Mouse (Mus musculus) spleen, adult 2 months (tissue): Measurements from ENCODE around the gene Baz1b. TPM values are rescaled to one million over a fixed set of nuclear protein-coding genes. Genes with fewer than 3 reads are reported as not detected.

ENCODE experiments used
- DNase-seq, 2 experiments: peaks; one replicate each; pipeline versions ENCODE4 v3.0.0 to v3.0.0-alpha.2; 2012 to 2021; ENCODE audit warnings: low spot score in 2 of 2, low read depth in 1 of 2
- H3K27ac ChIP-seq: fragments of 200-500 bp; 2 replicates; pipeline ENCODE4 v1.5.1; 2012; ENCODE audit warnings: low read length, inconsistent platforms; ENCODE audit not compliant: insufficient read depth
- H3K27me3 ChIP-seq: fragments of 200-500 bp; 2 replicates; pipeline ENCODE4 v1.6.1; 2012; ENCODE audit warnings: mild to moderate bottlenecking, moderate library complexity, low read length, inconsistent platforms; ENCODE audit not compliant: control insufficient read depth, insufficient read depth
- H3K36me3 ChIP-seq: fragments of 200-500 bp; 2 replicates; pipeline ENCODE4 v1.6.1; 2012; ENCODE audit warnings: mild to moderate bottlenecking, low read length, inconsistent platforms; ENCODE audit not compliant: control insufficient read depth, insufficient read depth
- H3K4me1 ChIP-seq: fragments of 200-500 bp; 2 replicates; pipeline ENCODE4 v1.6.1; 2011; ENCODE audit warnings: inconsistent platforms; ENCODE audit not compliant: control insufficient read depth, insufficient read depth, insufficient read length
- H3K4me3 ChIP-seq: fragments of 200-500 bp; 2 replicates; pipeline ENCODE4 v1.5.1; 2011; ENCODE audit warnings: mild to moderate bottlenecking, inconsistent platforms; ENCODE audit not compliant: insufficient read depth, insufficient read length; ENCODE audit errors: extremely low read depth
- CTCF ChIP-seq: fragments of 200-500 bp; IDR thresholded peaks from 2 replicates; pipeline ENCODE4 v1.5.1; 2011; ENCODE audit warnings: mild to moderate bottlenecking, inconsistent platforms; ENCODE audit not compliant: insufficient read depth, insufficient read length, insufficient replicate concordance; ENCODE audit errors: extremely low read depth
- POLR2A ChIP-seq: fragments of 200-500 bp; IDR thresholded peaks from 2 replicates; pipeline ENCODE4 v1.6.1; 2011; ENCODE audit warnings: low read depth, low read length, inconsistent platforms
- WGBS: fragments of 180-500 bp; shearing (Covaris S2); methylation state at CpG from one replicate; pipeline ENCODE4 v1.1.7; 2018; 5-methylcytosine and 5-hydroxymethylcytosine counted together
- polyA plus RNA-seq: library from polyadenylated mRNA; depleted of rRNA; stranded (reverse); fragments of >200 nt; gene quantifications from 2 replicates; pipeline ENCODE4 v1.2.3, GENCODE M21; 2012

Baz1b gene
- polyA plus RNA-seq, 1 experiment: 22.6 TPM

- H3K36me3 ChIP-seq: peaks cover 60% of the 10 kb centered on the region
- no peaks in the 10 kb centered on the region for H3K27me3 ChIP-seq
- H3K4me3 ChIP-seq: no peak overlapping the region
- H3K4me1 ChIP-seq: no peaks in the 10 kb centered on the region
- WGBS: 86% methylated on average over 4 of the region's 4 CpGs
- no peak for DNase-seq
- no peak overlapping the region for H3K27ac ChIP-seq
- TF ChIP-seq POLR2A: no peak
- TF ChIP-seq CTCF: no peak
These were observed 43.1 kb downstream of the Baz1b start for GRCm38 (mm10) chr5:135230186-135230585.

GRCm38 (mm10) chr5:135233166-135233920 is 46.3 kb downstream of the Baz1b start:
- no peak for DNase-seq
- TF ChIP-seq CTCF: no peak
- TF ChIP-seq POLR2A: no peak
- Histone ChIP-seq H3K4me1 (no peaks in the 10 kb centered on the region), H3K27ac (no peak overlapping the region), H3K4me3 (no peak overlapping the region), H3K27me3 (no peaks in the 10 kb centered on the region), H3K36me3 (peaks cover 58% of the 10 kb centered on the region)
- WGBS: 91% methylated on average over 8 of the region's 8 CpGs

- peak in 1 of 2 experiments; percentile 34 for DNase-seq
- H3K36me3 ChIP-seq: peaks cover 60% of the 10 kb centered on the region
- TF ChIP-seq CTCF (peak; percentile 57; the same call in 1 of the 2 replicates), POLR2A (no peak)
These were observed 49.5 kb downstream of the Baz1b start for GRCm38 (mm10) chr5:135236571-135236970.

GRCm38 (mm10) chr5:135238832-135239231 is 51.8 kb downstream of the Baz1b start:
- Histone ChIP-seq H3K27ac (no peak overlapping the region), H3K4me3 (no peak overlapping the region), H3K4me1 (no peaks in the 10 kb centered on the region), H3K36me3 (peaks cover 56% of the 10 kb centered on the region), H3K27me3 (no peaks in the 10 kb centered on the region)
- TF ChIP-seq POLR2A: no peak
- TF ChIP-seq CTCF: no peak
- no peak for DNase-seq
- 95% methylated on average over 2 of the region's 2 CpGs for WGBS

More at GRCm38 (mm10) chr5:135236571-135236970, 49.5 kb downstream of the Baz1b start:
- H3K27me3 ChIP-seq: no peaks in the 10 kb centered on the region
- 31% methylated on average over 2 of the region's 2 CpGs for WGBS
- no peaks in the 10 kb centered on the region for H3K4me1 ChIP-seq
- H3K4me3 ChIP-seq: no peak overlapping the region
- no peak overlapping the region for H3K27ac ChIP-seq

- H3K4me3 ChIP-seq: no peak overlapping the region
- H3K27ac ChIP-seq: no peak overlapping the region
- peaks cover 61% of the 10 kb centered on the region for H3K36me3 ChIP-seq
- no peak for TF ChIP-seq POLR2A
- TF ChIP-seq CTCF: no peak
- H3K4me1 ChIP-seq: no peaks in the 10 kb centered on the region
- H3K27me3 ChIP-seq: no peaks in the 10 kb centered on the region
- DNase-seq: no peak
- WGBS: 48% methylated on average over 1 of the region's 1 CpGs
These were observed 54.4 kb downstream of the Baz1b start for GRCm38 (mm10) chr5:135241474-135241873.

- TF ChIP-seq CTCF (no peak), POLR2A (no peak)
- no peak for DNase-seq
- Histone ChIP-seq H3K4me3 (no peak overlapping the region), H3K27me3 (no peaks in the 10 kb centered on the region), H3K36me3 (peaks cover 57% of the 10 kb centered on the region), H3K27ac (no peak overlapping the region), H3K4me1 (no peaks in the 10 kb centered on the region)
- WGBS: 91% methylated on average over 12 of the region's 12 CpGs
These were observed 55.1 kb downstream of the Baz1b start for GRCm38 (mm10) chr5:135242136-135242535.

- no peak for DNase-seq
- H3K4me3 ChIP-seq: no peak overlapping the region
- TF ChIP-seq CTCF: no peak
- TF ChIP-seq POLR2A: no peak
- H3K27me3 ChIP-seq: no peaks in the 10 kb centered on the region
- whole genome bisulfite sequencing: 97% methylated on average over 3 of the region's 3 CpGs
- no peak overlapping the region for H3K27ac ChIP-seq
- no peaks in the 10 kb centered on the region for H3K4me1 ChIP-seq
- H3K36me3 ChIP-seq: peaks cover 52% of the 10 kb centered on the region
These were observed 55.5 kb downstream of the Baz1b start for GRCm38 (mm10) chr5:135242608-135243007.
